Mouse (Mus musculus): ENCODE data around the gene Mpdu1.

DNA sequence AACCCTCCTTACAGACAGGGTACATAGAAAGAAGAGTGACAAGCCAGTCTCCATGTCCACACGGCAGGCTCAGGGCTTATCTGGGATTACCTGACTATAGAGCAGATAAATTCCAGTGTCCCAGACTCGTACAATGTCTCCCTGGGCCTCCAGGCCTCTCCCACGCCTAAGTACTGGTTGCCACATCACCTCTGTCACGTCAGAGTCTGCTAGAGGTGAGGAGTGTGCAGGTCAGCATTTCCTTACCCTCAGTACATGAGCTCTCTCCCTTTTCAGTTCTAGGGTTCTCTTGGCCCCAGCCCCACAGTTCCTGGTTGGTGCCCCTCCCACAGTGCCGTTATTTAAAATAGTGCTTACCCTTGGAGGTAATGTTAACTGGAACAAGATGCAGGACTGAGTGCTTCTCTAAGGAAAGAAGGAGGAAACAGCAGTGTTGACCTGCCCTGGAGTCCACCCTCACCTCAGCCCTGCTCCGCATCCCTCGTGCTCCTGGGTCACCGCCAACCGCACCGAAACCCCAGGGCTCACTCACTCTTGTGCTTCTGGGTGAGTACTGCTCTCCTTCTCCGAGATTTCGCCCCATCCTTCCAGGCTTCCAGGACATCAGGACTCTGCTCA lies 21.8 kb upstream of the Mpdu1 start:
- TF ChIP-seq CTCF (IDR thresholded peaks at IDR 0.05; ENCODE audit: borderline replicate concordance, control insufficient read depth, extremely low read depth, insufficient read depth, low read length, poor library complexity) (no peak), POLR2A (IDR thresholded peaks at IDR 0.05; ENCODE audit: control insufficient read depth, extremely low read depth, insufficient read depth, low read length, poor library complexity) (no peak)
